Mouse (Mus musculus) stomach, postnatal 0 days (tissue): ENCODE measurements around the gene Slc35d3.

Experiments used
- CTCF ChIP-seq: IDR thresholded peaks from 2 replicates; pipeline ENCODE4 v1.5.1; 2016; ENCODE audit warnings: antibody characterized with exemption, low read depth, mild to moderate bottlenecking, moderate library complexity
- EP300 ChIP-seq: optimal IDR thresholded peaks from 2 replicates; pipeline ENCODE3; 2016; ENCODE audit warnings: antibody characterized with exemption

GRCm38 (mm10) chr10:19835887-19836710 lies 15.2 kb downstream of the Slc35d3 start:
- TF ChIP-seq CTCF, result no peak
- TF ChIP-seq EP300, result no peak
